Mouse (Mus musculus): ENCODE measurements around the gene Spryd4. TPM values are rescaled to one million over a fixed set of nuclear protein-coding genes. Genes with fewer than 3 reads are reported as not detected.
A peak's percentile ranks its signal among the peaks of the same experiment; 100 is the strongest.
"Not testable (repeated sequence)": the region's sequence is repeated elsewhere in the genome, so short reads cannot be mapped to it uniquely, and the experiment has no call there.

The Spryd4 gene
- total and polyA plus RNA-seq, 3 experiments = 4.4 to 18.8 (median 13.9) TPM

DNA sequence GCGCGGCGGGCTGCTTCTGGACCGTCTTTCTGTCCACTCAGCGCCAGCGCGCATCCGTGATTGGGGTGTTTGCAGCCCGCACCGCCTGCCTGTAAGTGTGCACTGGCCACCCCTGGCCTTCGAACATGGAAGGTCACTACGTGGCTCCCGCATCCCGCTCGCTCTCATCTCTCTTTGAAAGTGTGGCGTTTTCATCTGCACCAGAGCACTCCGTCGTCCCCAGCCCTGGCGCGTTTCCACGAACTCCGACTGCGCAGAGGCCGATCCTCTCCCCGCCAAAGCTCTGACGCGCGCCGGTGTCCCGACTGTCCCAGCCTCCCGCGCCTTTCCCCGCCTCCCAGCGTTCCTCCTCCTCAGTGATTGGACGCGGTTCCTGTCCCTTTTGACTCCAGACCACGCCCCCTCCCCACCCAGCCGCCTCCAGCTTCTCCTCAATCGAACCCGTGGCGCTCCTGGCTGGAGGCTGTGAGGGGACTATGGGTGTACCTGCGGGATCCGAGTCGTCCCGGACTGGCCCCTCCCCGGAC lies 17.5 kb downstream of the Spryd4 start, which contains the start of gene Gls2:
Gene Gls2, plus strand, starts transcription at position 434 of the 527 bp plus-strand sequence.
- H3K27me3 ChIP-seq (ENCODE audit: insufficient read depth, low read length) = peaks cover 3% of the 10 kb centered on the region; the same call in 1 of the 2 replicates
- peak within 1 kb of the TSS; percentile 91 for H3K4me3 ChIP-seq (ENCODE audit: low read depth, low read length)
- ATAC-seq (ENCODE audit: extremely low read depth, insufficient number of reproducible peaks, low FRiP score, poor library complexity, severe bottlenecking) (peak; percentile 94), DNase-seq (ENCODE audit: low spot score) (peak; percentile 96)
- H3K36me3 ChIP-seq (replicated peaks) = peaks cover 5% of the 10 kb centered on the region
- peaks cover 26% of the 10 kb centered on the region for H3K4me1 ChIP-seq (ENCODE audit: insufficient read depth, low read depth, low read length)
- no peaks in the 10 kb centered on the region for H3K9me3 ChIP-seq (replicated peaks)
- TF ChIP-seq TAL1 (conservative IDR thresholded peaks at IDR 0.05; ENCODE audit: low read depth, low read length) (no peak), GATA1 (IDR thresholded peaks at IDR 0.05; ENCODE audit: borderline replicate concordance, low read length) (no peak), GATA2 (IDR thresholded peaks at IDR 0.05; ENCODE audit: borderline replicate concordance, low read depth, low read length) (no peak), POLR2AphosphoS5 (IDR thresholded peaks at IDR 0.05; ENCODE audit: insufficient replicate concordance, low read depth, low read length) (no peak), CTCF (IDR thresholded peaks at IDR 0.05; ENCODE audit: low read depth, low read length) (no peak)

DNA sequence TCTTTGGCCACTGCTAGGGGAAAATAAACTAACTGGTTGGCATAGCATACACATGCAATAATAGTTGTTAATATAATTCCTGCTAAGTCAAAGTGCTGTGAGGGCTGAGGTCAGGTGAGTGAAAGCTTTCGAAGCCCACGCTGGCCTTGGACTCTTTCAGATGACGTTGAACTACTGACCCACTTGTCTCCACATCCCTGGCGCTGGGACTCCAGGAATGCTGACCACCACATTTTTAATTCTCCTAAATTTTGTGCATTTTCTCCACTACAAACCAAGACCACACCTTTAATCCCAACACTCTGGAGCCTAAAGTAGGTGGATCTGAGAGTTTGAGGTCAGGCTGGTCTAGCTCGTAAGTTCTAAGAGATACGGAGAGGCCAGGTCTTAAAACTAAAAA lies 18.5 kb downstream of the Spryd4 start:
- H3K4me1 ChIP-seq (ENCODE audit: insufficient read depth, low read depth, low read length) = peaks cover 30% of the 10 kb centered on the region
- ATAC-seq (ENCODE audit: extremely low read depth, insufficient number of reproducible peaks, low FRiP score, poor library complexity, severe bottlenecking) = no peak
- TF ChIP-seq GATA1 (IDR thresholded peaks at IDR 0.05; ENCODE audit: borderline replicate concordance, low read length) = no peak
- no peak for TF ChIP-seq TAL1 (conservative IDR thresholded peaks at IDR 0.05; ENCODE audit: low read depth, low read length)
- no peak for TF ChIP-seq CTCF (IDR thresholded peaks at IDR 0.05; ENCODE audit: low read depth, low read length)
- no peak for TF ChIP-seq GATA2 (IDR thresholded peaks at IDR 0.05; ENCODE audit: borderline replicate concordance, low read depth, low read length)
- no peak for TF ChIP-seq POLR2AphosphoS5 (IDR thresholded peaks at IDR 0.05; ENCODE audit: insufficient replicate concordance, low read depth, low read length)
- no peak for DNase-seq (ENCODE audit: low spot score)
- H3K4me3 ChIP-seq (ENCODE audit: low read depth, low read length) = no peak overlapping the region
- H3K27me3 ChIP-seq (ENCODE audit: insufficient read depth, low read length) = peaks cover 3% of the 10 kb centered on the region; the same call in 1 of the 2 replicates
- no peaks in the 10 kb centered on the region for H3K9me3 ChIP-seq (replicated peaks)
- H3K36me3 ChIP-seq (replicated peaks) = no peaks in the 10 kb centered on the region

DNA sequence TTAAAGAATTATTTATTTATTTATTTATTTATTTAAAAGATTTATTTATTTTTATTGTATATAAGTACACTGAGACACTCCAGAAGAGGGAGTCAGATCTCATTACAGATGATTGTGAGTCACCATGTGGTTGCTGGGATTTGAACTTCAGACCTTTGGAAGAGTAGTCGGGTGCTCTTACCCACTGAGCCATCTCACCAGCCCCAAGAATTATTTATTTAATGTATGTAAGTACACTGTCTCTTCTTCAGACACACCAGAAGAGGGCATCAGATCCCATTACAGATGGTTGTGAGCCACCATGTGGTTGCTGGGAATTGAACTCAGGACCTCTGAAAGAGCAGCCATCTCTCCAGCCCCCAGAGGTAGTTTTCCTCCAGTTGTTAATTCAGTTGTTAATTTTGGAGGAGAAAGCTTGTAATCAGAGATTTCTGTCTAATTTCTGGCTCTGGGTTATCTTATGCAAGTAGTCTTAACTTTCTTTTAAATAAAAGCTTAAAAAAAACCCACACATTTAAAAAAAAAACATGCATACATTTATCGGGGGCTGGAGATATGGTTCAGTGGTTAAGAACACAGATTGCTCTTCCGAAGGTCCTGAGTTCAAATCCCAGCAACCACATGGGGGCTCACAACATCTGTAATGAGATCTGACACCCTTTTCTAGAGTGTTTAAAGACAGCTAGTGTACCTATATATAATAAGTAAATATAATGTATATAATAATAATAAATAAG lies 19.4 kb downstream of the Spryd4 start:
- H3K36me3 ChIP-seq (replicated peaks); H3K4me3 ChIP-seq (ENCODE audit: low read depth, low read length); DNase-seq (ENCODE audit: low spot score); H3K9me3 ChIP-seq (replicated peaks); ATAC-seq (ENCODE audit: extremely low read depth, insufficient number of reproducible peaks, low FRiP score, poor library complexity, severe bottlenecking); H3K27me3 ChIP-seq (ENCODE audit: insufficient read depth, low read length): not testable (repeated sequence)
- peaks cover 34% of the 10 kb centered on the region for H3K4me1 ChIP-seq (ENCODE audit: insufficient read depth, low read depth, low read length)

DNA sequence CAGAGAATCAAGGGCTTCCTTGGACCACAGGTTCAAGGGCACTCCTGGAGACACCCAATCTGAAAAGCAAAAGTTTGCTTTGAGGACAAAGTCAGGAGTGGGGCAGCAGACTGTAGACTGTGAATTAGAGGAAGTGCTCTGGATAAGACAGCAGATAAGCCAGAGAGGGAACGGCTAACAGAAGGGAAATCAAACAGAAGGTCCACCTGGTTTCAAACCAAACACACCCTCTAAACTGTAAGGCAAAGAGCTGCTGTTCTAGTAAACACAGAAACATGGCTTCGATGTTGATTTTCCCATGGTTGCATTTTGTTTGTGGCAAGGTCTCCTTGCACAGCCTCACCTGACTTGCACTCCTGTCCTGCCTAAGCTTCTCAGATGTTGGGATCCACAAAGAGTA lies 20.1 kb downstream of the Spryd4 start:
- no peaks in the 10 kb centered on the region for H3K9me3 ChIP-seq (replicated peaks)
- H3K27me3 ChIP-seq (ENCODE audit: insufficient read depth, low read length) = peaks cover 3% of the 10 kb centered on the region; the same call in 1 of the 2 replicates
- H3K36me3 ChIP-seq (replicated peaks) = no peaks in the 10 kb centered on the region
- H3K4me3 ChIP-seq (ENCODE audit: low read depth, low read length) = no peak overlapping the region
- peaks cover 41% of the 10 kb centered on the region for H3K4me1 ChIP-seq (ENCODE audit: insufficient read depth, low read depth, low read length)
- no peak for DNase-seq (ENCODE audit: low spot score)
- no peak for ATAC-seq (ENCODE audit: extremely low read depth, insufficient number of reproducible peaks, low FRiP score, poor library complexity, severe bottlenecking)
- TF ChIP-seq POLR2AphosphoS5 (IDR thresholded peaks at IDR 0.05; ENCODE audit: insufficient replicate concordance, low read depth, low read length) (no peak), CTCF (IDR thresholded peaks at IDR 0.05; ENCODE audit: low read depth, low read length) (no peak)

DNA sequence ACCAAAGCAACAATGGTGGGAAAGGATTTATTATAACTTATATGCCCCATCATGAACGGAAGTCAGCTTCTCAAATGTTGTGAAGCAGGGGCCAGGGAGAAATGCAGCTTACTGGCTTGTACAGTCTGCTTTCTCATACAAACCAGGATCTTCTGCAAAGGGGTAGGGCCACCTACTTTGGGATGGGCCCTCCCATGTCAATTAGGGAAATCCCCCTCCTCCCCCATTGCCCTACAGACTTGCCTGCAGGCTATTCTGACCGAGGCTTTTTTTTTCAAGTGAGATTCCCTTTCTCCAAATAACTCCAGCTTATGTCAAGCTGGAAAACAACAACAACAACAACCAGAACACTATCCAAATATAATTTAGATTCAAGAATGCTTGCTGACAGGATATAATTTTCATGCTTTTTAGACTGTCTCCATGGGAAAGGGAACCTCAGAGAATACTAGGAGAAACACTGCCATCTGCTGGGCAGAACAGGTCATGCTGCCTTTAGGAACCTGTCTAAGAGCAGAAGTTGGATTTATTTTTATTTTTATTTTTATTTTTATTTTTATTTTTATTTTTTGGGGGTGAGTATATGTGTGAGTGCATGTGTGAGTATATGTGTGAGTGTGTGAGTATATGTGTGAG lies 23.2 kb downstream of the Spryd4 start:
- Histone ChIP-seq H3K36me3 (replicated peaks) (no peaks in the 10 kb centered on the region), H3K9me3 (replicated peaks) (no peaks in the 10 kb centered on the region), H3K4me1 (ENCODE audit: insufficient read depth, low read depth, low read length) (peaks cover 39% of the 10 kb centered on the region), H3K4me3 (ENCODE audit: low read depth, low read length) (no peak overlapping the region), H3K27me3 (ENCODE audit: insufficient read depth, low read length) (peaks cover 3% of the 10 kb centered on the region; the same call in 1 of the 2 replicates)
- DNase-seq (ENCODE audit: low spot score) (no peak), ATAC-seq (ENCODE audit: extremely low read depth, insufficient number of reproducible peaks, low FRiP score, poor library complexity, severe bottlenecking) (peak; percentile 28; the same call in 1 of the 2 replicates)
- TF ChIP-seq CTCF (IDR thresholded peaks at IDR 0.05; ENCODE audit: low read depth, low read length) (peak; percentile 56), GATA2 (IDR thresholded peaks at IDR 0.05; ENCODE audit: borderline replicate concordance, low read depth, low read length) (no peak), TAL1 (conservative IDR thresholded peaks at IDR 0.05; ENCODE audit: low read depth, low read length) (no peak), GATA1 (IDR thresholded peaks at IDR 0.05; ENCODE audit: borderline replicate concordance, low read length) (no peak), POLR2AphosphoS5 (IDR thresholded peaks at IDR 0.05; ENCODE audit: insufficient replicate concordance, low read depth, low read length) (no peak)

DNA sequence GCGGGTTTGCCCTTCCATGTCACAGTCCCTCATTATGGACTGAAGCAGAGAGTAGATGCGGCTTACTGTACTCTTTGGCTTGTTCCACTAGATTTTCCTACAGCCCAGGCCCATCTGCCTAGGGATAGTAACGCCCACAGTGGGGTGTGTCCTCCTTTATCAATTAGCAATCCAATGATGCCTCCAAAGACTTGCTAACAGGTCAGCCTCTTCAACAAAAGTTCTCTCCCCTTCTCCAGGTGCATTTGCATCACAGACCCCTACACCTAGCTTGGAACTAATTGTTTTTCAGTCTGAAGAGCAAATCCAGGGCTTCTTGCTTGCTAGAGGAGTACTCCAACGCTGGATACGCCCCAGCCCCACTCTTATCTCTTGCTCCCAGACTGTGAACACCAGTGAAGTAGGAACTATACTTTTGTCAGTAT lies 24.4 kb downstream of the Spryd4 start:
- peaks cover 39% of the 10 kb centered on the region for H3K4me1 ChIP-seq (ENCODE audit: insufficient read depth, low read depth, low read length)
- no peaks in the 10 kb centered on the region for H3K9me3 ChIP-seq (replicated peaks)
- H3K27me3 ChIP-seq (ENCODE audit: insufficient read depth, low read length) = peaks cover 3% of the 10 kb centered on the region; the same call in 1 of the 2 replicates
- peak overlapping the region; percentile 9; the same call in 1 of the 2 replicates for H3K4me3 ChIP-seq (ENCODE audit: low read depth, low read length)
- no peak for DNase-seq (ENCODE audit: low spot score)
- no peak for TF ChIP-seq GATA1 (IDR thresholded peaks at IDR 0.05; ENCODE audit: borderline replicate concordance, low read length)
- no peak for TF ChIP-seq POLR2AphosphoS5 (IDR thresholded peaks at IDR 0.05; ENCODE audit: insufficient replicate concordance, low read depth, low read length)
- TF ChIP-seq CTCF (IDR thresholded peaks at IDR 0.05; ENCODE audit: low read depth, low read length) = no peak
- TF ChIP-seq GATA2 (IDR thresholded peaks at IDR 0.05; ENCODE audit: borderline replicate concordance, low read depth, low read length) = no peak
- TF ChIP-seq TAL1 (conservative IDR thresholded peaks at IDR 0.05; ENCODE audit: low read depth, low read length) = 0 out of 2 replicates have a peak, but pooled peaks have one; percentile 25
- no peaks in the 10 kb centered on the region for H3K36me3 ChIP-seq (replicated peaks)
- no peak for ATAC-seq (ENCODE audit: extremely low read depth, insufficient number of reproducible peaks, low FRiP score, poor library complexity, severe bottlenecking)
